Mouse (Mus musculus): ENCODE results near the gene Sema4b. TPM values are rescaled to one million over a fixed set of nuclear protein-coding genes. Genes with fewer than 3 reads are reported as not detected.

The Sema4b gene
- total and polyA plus RNA-seq, 2 experiments from 2014 or later: 11.7 to 17.5 TPM

- no peak for TF ChIP-seq EP300 (IDR thresholded peaks at IDR 0.05; ENCODE audit: low read depth)
- no peak for TF ChIP-seq CTCF (IDR thresholded peaks at IDR 0.05; ENCODE audit: low read depth)
- Histone ChIP-seq H3K36me3 (replicated peaks; ENCODE audit: control insufficient read depth, insufficient read depth, low read length) (no peaks in the 10 kb centered on the region), H3K27me3 (ENCODE audit: control insufficient read depth, insufficient read depth, low read length) (no peaks in the 10 kb centered on the region), H3K27ac (ENCODE audit: low read depth) (no peak overlapping the region), H3K4me1 (ENCODE audit: control insufficient read depth, insufficient read depth) (peaks cover 15% of the 10 kb centered on the region), H3K4me2 (ENCODE audit: low read depth, low read length) (no peak overlapping the region), H3K4me3 (ENCODE audit: low read depth, low read length) (no peak overlapping the region), H3K9ac (replicated peaks; ENCODE audit: low read depth, low read length) (no peak overlapping the region), H3K9me3 (replicated peaks; ENCODE audit: control insufficient read depth, low read length) (no peaks in the 10 kb centered on the region)
- DNase-seq (ENCODE audit: low spot score): no peak
- 56% methylated on average over 2 of the region's 2 CpGs for WGBS
- no peak for ATAC-seq (ENCODE audit: insufficient read depth, low read depth)
Observed at GRCm38 (mm10) chr7:80169847-80170246, 16.8 kb upstream of the Sema4b start.

GRCm38 (mm10) chr7:80171345-80171744 lies 15.3 kb upstream of the Sema4b start:
- Histone ChIP-seq H3K27ac (ENCODE audit: low read depth) (peak overlapping the region; percentile 77), H3K27me3 (ENCODE audit: control insufficient read depth, insufficient read depth, low read length) (no peaks in the 10 kb centered on the region), H3K4me3 (ENCODE audit: low read depth, low read length) (no peak overlapping the region), H3K4me1 (ENCODE audit: control insufficient read depth, insufficient read depth) (peaks cover 15% of the 10 kb centered on the region), H3K36me3 (replicated peaks; ENCODE audit: control insufficient read depth, insufficient read depth, low read length) (no peaks in the 10 kb centered on the region), H3K9ac (replicated peaks; ENCODE audit: low read depth, low read length) (0 out of 2 replicates have a peak overlapping the region, but pooled peaks have one; percentile 28), H3K9me3 (replicated peaks; ENCODE audit: control insufficient read depth, low read length) (no peaks in the 10 kb centered on the region), H3K4me2 (ENCODE audit: low read depth, low read length) (peak overlapping the region; percentile 4; the same call in 1 of the 2 replicates)
- peak; percentile 79 for DNase-seq (ENCODE audit: low spot score)
- WGBS: 16% methylated on average over 8 of the region's 8 CpGs
- peak; percentile 81 for ATAC-seq (ENCODE audit: insufficient read depth, low read depth)
- TF ChIP-seq EP300 (IDR thresholded peaks at IDR 0.05; ENCODE audit: low read depth) (peak; percentile 87), CTCF (IDR thresholded peaks at IDR 0.05; ENCODE audit: low read depth) (peak; percentile 11; the same call in 1 of the 2 replicates)

- no peak overlapping the region for H3K4me3 ChIP-seq (ENCODE audit: low read depth, low read length)
- peaks cover 15% of the 10 kb centered on the region for H3K4me1 ChIP-seq (ENCODE audit: control insufficient read depth, insufficient read depth)
- no peaks in the 10 kb centered on the region for H3K36me3 ChIP-seq (replicated peaks; ENCODE audit: control insufficient read depth, insufficient read depth, low read length)
- peak overlapping the region; percentile 77 for H3K27ac ChIP-seq (ENCODE audit: low read depth)
- no peak overlapping the region for H3K4me2 ChIP-seq (ENCODE audit: low read depth, low read length)
- DNase-seq (ENCODE audit: low spot score) (no peak), ATAC-seq (ENCODE audit: insufficient read depth, low read depth) (no peak)
- H3K9me3 ChIP-seq (replicated peaks; ENCODE audit: control insufficient read depth, low read length): no peaks in the 10 kb centered on the region
- no peaks in the 10 kb centered on the region for H3K27me3 ChIP-seq (ENCODE audit: control insufficient read depth, insufficient read depth, low read length)
- WGBS: 61% methylated on average over 8 of the region's 8 CpGs
- H3K9ac ChIP-seq (replicated peaks; ENCODE audit: low read depth, low read length): no peak overlapping the region
- TF ChIP-seq CTCF (IDR thresholded peaks at IDR 0.05; ENCODE audit: low read depth) (no peak; the same call in 1 of the 2 replicates), EP300 (IDR thresholded peaks at IDR 0.05; ENCODE audit: low read depth) (no peak)
Observed at GRCm38 (mm10) chr7:80172069-80172956, 14.3 kb upstream of the Sema4b start.

GRCm38 (mm10) chr7:80176159-80176558 lies 10.5 kb upstream of the Sema4b start:
- no peak overlapping the region for H3K4me2 ChIP-seq (ENCODE audit: low read depth, low read length)
- no peak overlapping the region for H3K27ac ChIP-seq (ENCODE audit: low read depth)
- no peak overlapping the region for H3K4me3 ChIP-seq (ENCODE audit: low read depth, low read length)
- DNase-seq (ENCODE audit: low spot score) (no peak), ATAC-seq (ENCODE audit: insufficient read depth, low read depth) (no peak)
- TF ChIP-seq EP300 (IDR thresholded peaks at IDR 0.05; ENCODE audit: low read depth) (no peak), CTCF (IDR thresholded peaks at IDR 0.05; ENCODE audit: low read depth) (no peak)
- no peaks in the 10 kb centered on the region for H3K27me3 ChIP-seq (ENCODE audit: control insufficient read depth, insufficient read depth, low read length)
- H3K36me3 ChIP-seq (replicated peaks; ENCODE audit: control insufficient read depth, insufficient read depth, low read length): no peaks in the 10 kb centered on the region
- 62% methylated on average over 3 of the region's 3 CpGs for WGBS
- no peak overlapping the region for H3K9ac ChIP-seq (replicated peaks; ENCODE audit: low read depth, low read length)
- no peaks in the 10 kb centered on the region for H3K9me3 ChIP-seq (replicated peaks; ENCODE audit: control insufficient read depth, low read length)
- peaks cover 15% of the 10 kb centered on the region for H3K4me1 ChIP-seq (ENCODE audit: control insufficient read depth, insufficient read depth)

- TF ChIP-seq CTCF (IDR thresholded peaks at IDR 0.05; ENCODE audit: low read depth): no peak
- no peak for TF ChIP-seq EP300 (IDR thresholded peaks at IDR 0.05; ENCODE audit: low read depth)
- no peak overlapping the region for H3K27ac ChIP-seq (ENCODE audit: low read depth)
- 80% methylated on average over 3 of the region's 3 CpGs for WGBS
Observed at GRCm38 (mm10) chr7:80177438-80177837, 9.2 kb upstream of the Sema4b start.

More at GRCm38 (mm10) chr7:80177438-80177837, 9.2 kb upstream of the Sema4b start:
- Histone ChIP-seq H3K36me3 (replicated peaks; ENCODE audit: control insufficient read depth, insufficient read depth, low read length) (no peaks in the 10 kb centered on the region), H3K4me2 (ENCODE audit: low read depth, low read length) (no peak overlapping the region), H3K27me3 (ENCODE audit: control insufficient read depth, insufficient read depth, low read length) (no peaks in the 10 kb centered on the region), H3K4me1 (ENCODE audit: control insufficient read depth, insufficient read depth) (peaks cover 10% of the 10 kb centered on the region), H3K4me3 (ENCODE audit: low read depth, low read length) (no peak overlapping the region), H3K9me3 (replicated peaks; ENCODE audit: control insufficient read depth, low read length) (no peaks in the 10 kb centered on the region), H3K9ac (replicated peaks; ENCODE audit: low read depth, low read length) (no peak overlapping the region)
- DNase-seq (ENCODE audit: low spot score) (no peak), ATAC-seq (ENCODE audit: insufficient read depth, low read depth) (no peak)

Measured in heart, postnatal 0 days (tissue).